Mouse (Mus musculus) bone marrow macrophage, adult 2 months (primary cell): Measurements from ENCODE around the gene Bola2.

Experiments used
- CTCF ChIP-seq: IDR thresholded peaks from 2 replicates; pipeline ENCODE4 v1.5.1; 2012; ENCODE audit warnings: low read depth, mild to moderate bottlenecking, low read length, moderate library complexity
- POLR2A ChIP-seq: IDR thresholded peaks from 2 replicates; pipeline ENCODE4 v1.6.1; 2012; ENCODE audit warnings: mild to moderate bottlenecking, low read depth, low read length, borderline replicate concordance

DNA sequence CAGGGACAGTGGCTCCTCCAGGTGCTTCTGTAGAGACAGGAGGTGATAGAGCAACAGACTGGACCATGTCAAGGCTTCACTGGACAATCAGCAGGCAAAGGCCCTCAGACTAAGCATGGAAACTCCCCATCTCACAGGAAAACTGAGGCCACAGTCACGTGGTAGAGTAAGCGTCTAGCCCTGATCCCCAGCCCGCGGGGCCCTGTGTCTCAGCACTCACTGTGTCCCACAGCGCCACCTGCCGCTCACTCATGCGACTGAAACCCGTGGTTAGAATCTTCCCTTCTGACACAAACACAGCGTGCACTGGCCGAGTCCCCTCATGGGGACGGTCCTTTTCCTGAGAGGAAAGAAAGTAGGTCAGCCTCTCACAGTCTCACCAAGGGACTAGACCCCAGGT, 5.9 kb downstream of the Bola2 start:
- TF ChIP-seq CTCF = peak; percentile 78
- 0 out of 2 replicates have a peak, but pooled peaks have one; percentile 8 for TF ChIP-seq POLR2A
